14 mouse cellular contexts compared by ENCODE assay signal in genomic region chr6:108445006-108445405, GRCm38 (mm10).
DNase-seq lines count a peak whose midpoint lies in the region; ATAC-seq and TF ChIP-seq lines count a peak whose summit lies in the region.
"Had no signal": no experiment of that assay in that cellular context is flagged by ENCODE, and none has a peak within 500 bp of the region (broad histone marks: within the 10 kb centered on the region; RNA-seq: fewer than 3 reads in every experiment).

No protein-coding gene starts in this region.

- H3K27ac ChIP-seq in layer of hippocampus, adult 2 months = peak overlapping the region; percentile 87
- H3K27ac ChIP-seq in kidney, embryonic 16.5 days (ENCODE audit: low read length) = peak overlapping the region; percentile 70
- no peak overlapping the region; the same call in 1 of the 2 replicates for H3K27ac ChIP-seq in cerebellum, adult 2 months (ENCODE audit: insufficient read depth, low read length)
- H3K27ac ChIP-seq: hindbrain, embryonic 12.5 days; liver, embryonic 13.5 days; neural tube, embryonic 15.5 days had no signal

- no peak overlapping the region for H3K9ac ChIP-seq in kidney, embryonic 16.5 days (replicated peaks; ENCODE audit: low read length)
- H3K9ac ChIP-seq: hindbrain, embryonic 12.5 days; liver, embryonic 13.5 days; neural tube, embryonic 15.5 days had no signal

- peak; percentile 62 for ATAC-seq in kidney, embryonic 16.5 days (ENCODE audit: low FRiP score, low TSS enrichment)
- ATAC-seq: midbrain, embryonic 16.5 days had no signal

- no peak for TF ChIP-seq CTCF in layer of hippocampus, adult 2 months (conservative IDR thresholded peaks at IDR 0.05)
- no peak for TF ChIP-seq CTCF in cerebellum, adult 2 months (IDR thresholded peaks at IDR 0.05; ENCODE audit: borderline replicate concordance, insufficient read depth, low read depth, low read length)

- DNase-seq in layer of hippocampus, adult 2 months (ENCODE audit: low spot score in 2 of 2) = no peak
- no peak for DNase-seq in layer of hippocampus, adult 8-10 months (ENCODE audit: low spot score in 2 of 2)
- peak; percentile 55 for DNase-seq in adipocyte (ENCODE audit: low spot score)
- DNase-seq in natural killer cell, adult 2 months (ENCODE audit: low spot score in 2 of 2) = peak; percentile 29 to 57
- no peak for DNase-seq in cerebellum, adult 2 months
- DNase-seq in yolk sac, embryonic 10.5 days (ENCODE audit: low spot score) = no peak
- DNase-seq: liver, embryonic 13.5 days; thymus, adult 2 months had no signal

- WGBS in kidney, embryonic 16.5 days = 44% methylated on average over 7 of the region's 7 CpGs
- WGBS in cerebellum, adult 2 months = 79% methylated on average over 7 of the region's 7 CpGs

- H3K27me3 ChIP-seq in kidney, embryonic 16.5 days (ENCODE audit: insufficient read depth, low read length) = no peaks in the 10 kb centered on the region
- H3K27me3 ChIP-seq in cerebellum, adult 2 months (ENCODE audit: control insufficient read depth, insufficient read depth, low read length) = no peaks in the 10 kb centered on the region
- H3K27me3 ChIP-seq: CH12.LX; hindbrain, embryonic 12.5 days; liver, embryonic 13.5 days; neural tube, embryonic 15.5 days had no signal

- no peak overlapping the region for H3K4me2 ChIP-seq in kidney, embryonic 16.5 days (replicated peaks; ENCODE audit: low read depth, low read length)
- H3K4me2 ChIP-seq: hindbrain, embryonic 12.5 days; liver, embryonic 13.5 days; neural tube, embryonic 15.5 days had no signal

- H3K36me3 ChIP-seq in kidney, embryonic 16.5 days (ENCODE audit: insufficient read depth, low read length) = peaks cover 17% of the 10 kb centered on the region
- H3K36me3 ChIP-seq: neural tube, embryonic 15.5 days had no signal

- H3K4me3 ChIP-seq in layer of hippocampus, adult 2 months = no peak overlapping the region
- no peak overlapping the region for H3K4me3 ChIP-seq in kidney, embryonic 16.5 days (ENCODE audit: low read length)
- H3K4me3 ChIP-seq in cerebellum, adult 2 months (replicated peaks; ENCODE audit: insufficient read depth, low read depth, low read length) = no peak overlapping the region
- H3K4me3 ChIP-seq: heart, embryonic 10.5 days; hindbrain, embryonic 12.5 days; liver, embryonic 13.5 days; neural tube, embryonic 15.5 days had no signal

- no peak for TF ChIP-seq POLR2A in cerebellum, adult 2 months (IDR thresholded peaks at IDR 0.05; ENCODE audit: borderline replicate concordance, insufficient read depth, low read length)

- H3K9me3 ChIP-seq in kidney, embryonic 16.5 days (ENCODE audit: low read length) = peaks cover 5% of the 10 kb centered on the region; the same call in 1 of the 2 replicates
- H3K9me3 ChIP-seq: heart, embryonic 10.5 days; hindbrain, embryonic 12.5 days; liver, embryonic 13.5 days; neural tube, embryonic 15.5 days had no signal

- H3K4me1 ChIP-seq in kidney, embryonic 16.5 days (ENCODE audit: insufficient read depth, low read length) = peaks cover 42% of the 10 kb centered on the region
- H3K4me1 ChIP-seq in cerebellum, adult 2 months (ENCODE audit: control insufficient read depth, insufficient read depth, low read length) = peaks cover 17% of the 10 kb centered on the region
- H3K4me1 ChIP-seq: hindbrain, embryonic 12.5 days; neural tube, embryonic 15.5 days had no signal

Comparison
In these comparisons a context has a peak if more than half of its experiments do, and no peak if none do; other contexts are left out.
1. DNase-seq: peak in adipocyte (single experiment) and natural killer cell, adult 2 months (2 of 2); none in layer of hippocampus, adult 2 months (0 of 2), layer of hippocampus, adult 8-10 months (0 of 2), cerebellum, adult 2 months (0 of 2) and yolk sac, embryonic 10.5 days (single experiment).